Mouse (Mus musculus): Measurements from ENCODE around the gene Cwc25.

- TF ChIP-seq GATA1 (IDR thresholded peaks at IDR 0.05; ENCODE audit: borderline replicate concordance, low read length) (no peak), FLI1 (IDR thresholded peaks at IDR 0.05; ENCODE audit: low read length) (no peak)
Measured at GRCm38 (mm10) chr11:97797369-97798082, 31.2 kb upstream of the Cwc25 start.

Measured in megakaryocyte, embryonic 14.5 days (primary cell).